Mouse (Mus musculus): ENCODE measurements around the gene Cyren. TPM values are rescaled to one million over a fixed set of nuclear protein-coding genes. Genes with fewer than 3 reads are reported as not detected.

Cyren gene
- polyA plus RNA-seq, 1 experiment from 2014 or later: 15.1 TPM

DNA sequence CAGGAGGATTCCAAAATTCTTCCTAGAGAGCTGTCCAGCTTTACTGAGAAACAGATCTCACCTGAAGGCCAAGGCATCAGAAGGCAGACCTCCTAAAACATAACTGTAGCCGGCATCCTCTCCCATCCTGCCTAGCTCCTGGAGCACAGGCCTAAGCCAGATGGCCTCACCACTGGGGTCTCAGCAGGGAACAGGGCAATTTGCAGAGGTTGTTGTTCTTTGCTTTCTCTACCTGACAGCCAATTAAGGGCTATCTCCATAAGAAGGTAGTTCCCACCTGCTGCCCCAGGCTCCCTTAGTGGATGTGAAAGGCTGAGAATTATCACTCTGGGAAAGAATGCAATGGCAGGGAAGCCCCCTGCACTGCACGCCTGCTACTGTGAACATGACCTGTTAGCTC is 23.1 kb upstream of the Cyren start:
- no peak for DNase-seq (ENCODE audit: low spot score)

DNA sequence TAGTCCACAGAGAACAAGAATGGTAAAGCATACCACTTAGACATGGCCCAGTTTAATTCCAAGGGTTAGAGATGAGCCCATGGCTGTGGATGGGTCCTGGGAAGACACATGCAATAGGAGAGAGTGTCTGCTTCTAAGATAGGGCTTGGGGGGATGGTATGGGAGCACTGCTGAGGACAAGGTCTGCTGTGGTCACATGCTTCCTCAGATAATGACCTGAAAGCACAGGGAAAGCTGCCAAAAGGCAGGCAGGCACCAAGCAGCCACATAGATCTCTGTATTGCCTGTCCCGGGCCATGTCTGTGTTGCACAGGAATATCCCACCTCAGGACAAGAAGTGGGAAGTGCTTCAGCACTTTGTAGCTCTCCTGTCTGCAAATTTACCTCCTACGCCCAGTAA is 21.3 kb upstream of the Cyren start:
- DNase-seq (ENCODE audit: low spot score): no peak

DNA sequence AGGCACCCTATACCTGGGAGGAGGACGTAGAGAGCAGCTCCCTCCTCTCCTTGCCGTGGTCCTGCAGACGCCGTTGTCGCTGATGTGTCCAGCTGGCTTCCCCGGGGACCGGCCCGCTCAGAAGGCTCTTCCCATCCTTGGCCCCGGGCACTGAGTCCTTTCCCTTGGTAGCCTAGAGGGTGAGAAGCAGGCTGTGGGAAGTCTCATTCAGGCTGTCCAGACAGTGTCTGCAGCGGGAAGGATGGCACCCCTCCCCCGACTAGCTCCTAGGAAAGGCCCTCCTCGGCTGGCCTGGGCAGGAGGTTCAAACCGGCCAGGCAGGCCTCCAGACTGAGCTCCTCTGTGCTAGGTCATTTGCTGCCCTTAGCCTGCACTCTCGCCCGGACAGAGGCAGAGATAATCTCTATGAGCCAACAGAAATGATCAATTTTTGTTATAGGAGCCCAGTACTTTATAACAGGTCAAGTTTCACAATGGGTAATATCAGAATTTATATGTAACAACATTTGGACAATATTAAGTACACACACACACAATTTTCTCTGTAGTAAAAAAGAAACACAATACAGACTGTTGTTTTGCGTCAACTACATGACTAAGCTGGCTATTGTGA is 18.4 kb upstream of the Cyren start:
- DNase-seq (ENCODE audit: low spot score): no peak

DNA sequence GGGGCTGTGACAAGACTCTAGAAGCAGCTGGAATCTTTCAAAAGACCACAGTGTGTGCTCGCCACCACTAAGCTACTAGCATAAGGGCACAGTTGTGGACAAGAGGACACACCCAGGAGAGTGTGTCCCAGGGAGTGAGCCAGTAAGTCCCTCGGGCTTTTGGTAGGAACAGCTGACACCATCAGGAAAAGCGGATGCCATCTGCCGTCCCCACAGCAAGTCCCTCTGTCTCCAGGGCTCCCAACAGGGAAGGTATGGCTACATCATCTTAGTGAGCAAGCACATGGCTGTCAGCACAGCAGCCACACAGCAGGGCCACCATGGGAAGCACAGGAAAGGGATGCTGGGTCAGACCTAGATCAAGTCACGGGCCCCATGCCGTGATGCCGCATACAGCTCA is 17.7 kb upstream of the Cyren start:
- no peak for DNase-seq (ENCODE audit: low spot score)

DNA sequence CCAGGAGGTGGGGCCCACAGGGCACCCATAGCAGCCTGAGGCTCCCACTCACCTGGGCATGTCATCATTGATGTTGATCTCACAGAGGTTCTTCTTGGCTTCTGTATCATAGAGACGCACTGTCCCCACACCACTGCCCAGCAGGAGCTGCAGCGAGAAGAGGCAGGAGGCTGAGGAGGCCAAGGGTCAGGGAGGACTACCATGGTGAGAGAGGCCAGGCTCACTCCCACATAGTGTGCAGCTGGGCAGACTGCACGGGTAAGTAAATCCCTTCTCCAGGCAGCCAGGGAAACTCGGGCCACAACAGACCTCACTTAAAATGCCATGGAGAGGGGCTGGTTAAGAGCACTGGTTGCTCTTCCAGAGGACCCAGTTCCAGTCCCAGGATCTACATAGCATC is 11.3 kb upstream of the Cyren start:
- no peak for DNase-seq (ENCODE audit: low spot score)

DNA sequence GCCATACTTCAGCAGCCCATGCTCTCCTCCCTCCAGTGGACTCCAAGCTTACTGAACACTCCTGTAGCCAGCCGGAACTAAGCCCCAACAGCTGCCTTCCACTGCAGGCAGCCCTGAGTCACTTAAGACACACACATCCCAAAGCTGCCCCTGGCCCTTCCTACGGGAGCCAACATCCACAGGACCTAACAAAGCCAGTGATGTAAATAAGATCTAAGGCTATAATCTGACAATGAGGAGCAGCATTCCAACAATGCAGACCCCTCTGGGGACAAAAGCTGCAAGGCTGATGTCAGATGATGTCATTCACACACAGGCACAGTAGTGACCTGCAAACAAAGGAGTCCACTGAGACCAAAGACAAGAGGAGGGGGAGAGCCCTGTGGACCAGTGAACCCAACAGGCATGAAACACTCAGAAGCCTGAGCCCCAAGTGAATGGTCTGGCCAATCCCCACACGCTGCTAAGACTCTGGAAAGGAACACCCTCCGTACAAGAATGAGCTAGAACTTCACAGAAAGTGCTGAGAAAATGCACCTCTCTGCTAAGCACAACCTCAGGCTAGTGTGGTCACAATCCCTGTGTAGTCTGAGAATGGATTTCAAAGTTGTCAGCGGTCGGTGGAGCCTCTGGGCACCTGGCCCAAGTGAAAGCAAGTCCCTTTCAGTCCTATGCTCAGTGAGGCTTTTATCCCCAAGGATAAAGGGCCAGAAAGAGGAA is 9.4 kb upstream of the Cyren start:
- no peak for DNase-seq (ENCODE audit: low spot score)

DNA sequence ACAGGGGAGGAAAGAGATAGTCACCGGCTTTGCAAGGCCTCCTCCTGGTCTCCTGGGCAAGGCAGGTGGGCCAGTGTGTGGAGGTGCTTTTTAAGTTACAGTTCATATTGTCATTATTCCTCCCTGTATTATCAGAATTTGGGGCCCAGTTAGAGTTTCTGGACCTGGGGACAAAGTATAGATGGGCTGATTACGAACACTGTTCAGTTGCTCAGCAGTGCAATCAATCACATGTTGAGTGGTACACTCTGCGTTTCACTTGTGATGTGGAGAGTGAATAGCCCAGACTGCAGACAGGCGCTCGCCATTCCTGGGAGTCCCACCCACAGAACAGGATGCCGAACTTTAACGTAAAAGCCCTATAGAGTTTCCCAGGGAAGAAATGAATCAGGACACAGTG is 6.9 kb upstream of the Cyren start:
- no peak for DNase-seq (ENCODE audit: low spot score)

DNA sequence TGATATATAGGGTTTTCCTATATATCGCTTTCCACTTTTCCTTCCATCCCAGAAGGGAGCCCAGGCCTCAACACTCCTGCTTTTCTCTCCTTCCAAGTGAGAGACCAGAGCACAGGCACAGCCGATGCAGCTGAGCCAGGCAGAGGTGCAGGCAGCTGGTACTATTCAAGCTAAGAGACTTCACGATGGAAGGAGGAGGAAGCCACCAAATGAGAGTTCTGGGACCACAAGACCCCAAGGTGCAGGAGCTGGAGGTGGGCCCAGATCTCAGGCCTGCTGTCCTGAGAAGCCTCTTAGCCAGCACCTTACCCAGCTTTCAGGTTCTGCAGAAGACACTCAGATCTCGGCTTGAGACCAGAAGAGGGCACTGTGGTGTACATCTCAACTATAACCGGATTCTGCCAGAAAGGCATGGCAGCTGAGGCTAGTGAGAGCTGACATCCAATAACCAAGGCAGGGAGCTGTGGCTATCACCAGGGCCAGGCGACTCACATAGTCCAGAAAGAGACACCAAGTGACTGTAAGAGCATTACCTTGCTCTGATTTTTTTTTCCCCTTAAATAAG is 2.1 kb upstream of the Cyren start:
- peak; percentile 65 for DNase-seq (ENCODE audit: low spot score)

DNA sequence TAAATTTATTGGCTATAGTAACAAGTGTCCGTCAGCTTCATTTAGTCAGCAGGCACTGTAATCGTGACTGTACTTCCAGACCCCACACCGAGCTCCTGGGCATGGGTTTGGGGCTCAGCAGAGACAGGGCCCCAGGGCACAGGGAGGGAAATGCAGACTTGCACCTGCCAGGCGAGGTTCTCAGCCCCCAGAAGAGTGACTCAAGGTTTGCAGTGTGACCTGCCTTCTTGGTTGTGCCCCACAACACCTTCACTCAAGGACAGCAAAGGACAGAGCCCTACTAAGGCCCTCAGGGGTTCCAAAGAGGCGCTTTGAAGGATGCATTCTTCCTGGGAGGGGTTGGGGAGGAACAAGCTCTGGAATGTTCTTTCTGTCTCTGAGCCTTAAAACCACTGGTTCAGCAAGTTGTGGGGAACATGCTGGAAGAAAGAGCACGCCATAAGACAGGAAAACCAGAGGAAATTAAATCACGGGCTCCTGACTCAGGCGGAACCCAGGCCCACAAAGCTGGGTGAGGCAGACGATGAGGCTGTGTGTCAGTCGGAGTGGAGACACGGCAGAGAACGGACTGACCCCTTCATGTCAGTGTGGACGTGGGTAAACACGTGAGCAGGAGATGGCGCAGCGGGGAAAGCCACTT is 1.4 kb upstream of the Cyren start:
- DNase-seq (ENCODE audit: low spot score): no peak

DNA sequence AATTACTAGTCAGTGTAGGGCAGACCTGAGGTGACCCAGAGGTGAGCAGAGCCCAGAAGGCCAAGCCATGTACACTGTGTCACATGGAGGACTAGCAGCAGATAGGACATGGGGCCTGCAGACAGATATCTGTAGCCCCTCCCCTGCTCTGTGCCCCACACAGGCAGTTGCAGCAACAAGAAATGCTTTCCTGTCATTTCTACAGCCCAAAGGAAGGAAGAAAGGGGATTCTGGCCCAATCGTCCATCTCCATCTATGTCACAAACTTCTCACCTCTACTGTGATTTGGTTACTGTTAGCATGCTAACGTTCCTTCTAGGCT is 1.1 kb downstream of the Cyren start:
- DNase-seq (ENCODE audit: low spot score): peak; percentile 21

DNA sequence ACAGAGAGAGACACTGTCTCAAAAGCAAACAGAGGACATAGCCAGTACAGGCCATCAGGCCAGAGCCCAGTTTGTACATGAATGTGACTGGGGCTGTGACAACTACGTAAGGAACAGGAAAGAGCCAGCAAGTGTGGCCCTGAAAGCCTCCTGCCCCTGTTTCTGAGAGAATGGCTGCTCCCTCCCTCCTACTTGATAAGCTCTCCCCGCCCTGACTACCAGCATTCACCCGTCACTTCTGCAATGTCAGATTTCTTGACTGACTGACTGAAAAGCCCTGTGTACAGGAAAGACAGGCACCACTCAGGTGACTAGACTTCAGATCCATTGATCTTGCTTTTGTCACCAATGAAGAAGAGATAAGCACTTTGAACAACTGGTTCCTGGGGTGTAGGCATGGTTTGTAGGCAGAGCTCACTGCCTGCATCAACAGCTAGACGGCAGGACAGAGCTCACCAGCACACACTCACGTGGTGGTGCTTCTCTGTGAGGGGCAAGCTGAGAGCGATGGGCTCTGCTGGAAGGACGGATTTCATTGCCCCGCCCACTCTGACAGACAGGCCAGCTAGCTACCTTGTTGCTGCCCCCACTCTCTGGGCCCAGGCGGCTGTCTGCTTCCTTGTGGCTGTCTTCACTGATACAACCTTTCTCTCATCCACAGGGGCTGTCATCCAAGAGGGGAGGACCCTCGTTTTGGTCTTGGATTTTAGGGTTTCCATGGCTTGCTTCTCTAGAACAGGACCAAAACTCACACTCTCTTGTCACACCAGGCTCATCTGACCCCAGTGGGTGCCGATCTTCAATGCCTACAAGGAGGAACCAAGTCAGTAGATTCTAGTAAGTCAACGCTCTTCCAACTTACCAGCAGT is 1.7 kb downstream of the Cyren start:
- peak; percentile 39 for DNase-seq (ENCODE audit: low spot score)

DNA sequence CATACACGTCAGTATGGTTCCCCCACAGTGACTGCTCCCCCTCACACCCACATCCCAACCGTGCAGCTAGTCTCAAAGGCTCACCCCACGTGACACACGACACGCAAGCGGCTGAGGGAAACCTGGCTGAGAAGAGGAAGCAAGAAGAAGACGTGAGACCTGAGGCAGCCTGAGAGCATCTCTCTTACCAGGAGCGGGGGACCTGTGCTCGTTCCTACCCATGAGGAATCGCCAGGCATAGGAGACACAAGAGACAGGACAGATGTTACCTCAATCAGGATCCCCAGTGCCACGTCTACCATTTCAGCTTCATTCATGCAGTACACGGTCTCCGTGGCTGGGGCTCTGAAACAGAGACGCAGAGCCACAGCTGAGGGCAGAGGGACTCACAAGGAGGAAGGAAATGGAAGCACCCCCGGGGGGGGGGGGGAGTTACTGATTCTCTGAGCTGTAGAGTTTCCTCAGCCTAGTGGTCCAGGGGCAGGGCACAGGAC is 2.5 kb downstream of the Cyren start:
- peak; percentile 89 for DNase-seq (ENCODE audit: low spot score)

DNA sequence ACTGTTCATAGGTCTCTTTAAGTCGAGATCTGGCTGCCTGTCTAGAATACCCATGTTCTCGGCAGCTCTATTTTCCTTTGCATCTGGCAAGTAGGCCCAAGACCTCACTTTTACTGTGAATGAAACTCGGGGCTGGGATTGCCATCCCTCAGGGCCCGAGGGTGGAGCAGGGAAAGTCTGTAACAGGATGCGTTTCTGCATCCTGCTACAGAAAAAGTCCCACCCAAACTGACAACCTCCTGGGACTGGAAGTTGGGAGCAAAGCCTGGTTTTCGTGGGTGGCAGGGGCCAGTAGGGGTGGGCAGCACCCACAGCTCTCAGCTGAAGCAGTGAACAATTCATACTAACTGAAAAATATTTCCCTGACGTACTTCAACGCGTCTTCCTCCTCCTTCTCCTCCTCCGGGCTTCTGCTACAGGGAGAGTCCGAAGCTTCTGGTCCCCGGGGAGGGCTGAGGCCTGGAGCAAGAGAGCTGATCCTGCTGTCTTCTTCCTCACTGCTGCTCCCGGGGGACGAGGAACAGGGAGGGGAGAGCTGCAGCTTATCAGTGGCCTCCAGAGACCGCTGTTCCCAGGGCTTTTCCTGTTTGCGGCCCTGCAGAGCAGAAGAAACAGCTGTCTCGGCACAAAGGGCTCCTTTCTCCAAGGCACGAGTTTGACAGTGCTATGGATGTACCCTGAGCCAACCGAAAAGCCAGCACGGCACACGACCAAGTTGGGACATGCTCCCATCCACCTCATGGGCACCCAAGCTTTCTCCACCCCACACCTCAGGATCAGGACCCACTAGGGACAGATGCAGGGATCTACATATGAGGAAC is 3.5 kb downstream of the Cyren start:
- peak; percentile 29 for DNase-seq (ENCODE audit: low spot score)

DNA sequence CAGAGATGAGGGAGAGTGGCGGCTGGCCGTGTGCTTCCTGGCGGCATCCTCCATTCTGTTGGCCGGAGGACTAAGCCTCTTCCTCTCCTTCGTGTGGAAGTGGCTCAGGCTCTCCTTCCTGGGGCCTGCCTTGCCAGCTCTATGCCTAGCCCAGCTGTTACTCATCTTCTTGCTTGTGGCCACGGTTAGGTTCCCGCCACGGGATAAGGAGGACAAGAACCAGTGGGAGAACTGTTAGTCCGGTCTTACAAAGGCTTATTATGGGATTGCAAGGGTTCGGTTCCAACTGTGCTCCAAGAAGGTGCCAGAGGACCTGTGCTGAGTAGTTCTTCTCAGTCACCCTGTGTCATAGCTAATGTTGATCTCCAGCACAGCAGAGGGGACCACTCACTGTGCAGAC is 5.0 kb downstream of the Cyren start:
- no peak for DNase-seq (ENCODE audit: low spot score)

DNA sequence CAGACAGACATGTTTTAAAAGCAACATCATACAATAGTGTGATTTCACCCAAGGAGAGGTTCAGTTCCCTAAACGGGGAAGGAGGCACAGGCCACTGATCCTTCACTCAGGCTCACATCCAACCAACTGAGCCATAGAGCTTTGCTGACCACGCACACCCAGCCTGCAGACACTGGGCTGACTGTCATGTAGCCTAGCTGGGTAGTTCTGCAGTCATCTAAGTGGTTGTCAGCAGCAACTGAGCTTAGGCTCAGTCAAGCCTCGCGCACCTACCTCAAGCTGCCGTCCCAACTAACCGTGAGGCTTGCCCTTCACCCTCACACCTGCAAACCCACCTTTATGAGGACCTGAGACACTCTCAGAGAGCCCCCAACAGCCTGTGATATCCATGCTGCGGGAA is 5.9 kb downstream of the Cyren start:
- no peak for DNase-seq (ENCODE audit: low spot score)

DNA sequence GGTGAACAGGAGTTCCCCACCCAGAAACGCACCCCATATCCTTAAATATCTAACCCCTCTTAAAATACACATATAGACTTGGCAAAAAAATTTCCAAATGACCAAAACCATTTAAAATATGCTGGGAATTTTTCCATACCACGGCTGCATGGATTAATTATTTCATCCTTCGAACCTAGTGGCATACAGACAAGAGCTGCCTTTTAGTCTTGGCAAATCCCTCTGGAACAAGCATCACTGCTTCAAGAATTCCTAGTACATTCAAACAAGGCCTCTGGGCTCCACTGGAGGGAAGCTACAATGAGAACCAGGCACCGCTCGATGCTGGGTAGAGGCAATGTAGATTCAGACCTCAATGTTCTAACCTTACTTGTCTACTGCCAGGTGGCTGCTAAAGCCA is 7.1 kb downstream of the Cyren start:
- DNase-seq (ENCODE audit: low spot score): no peak

DNA sequence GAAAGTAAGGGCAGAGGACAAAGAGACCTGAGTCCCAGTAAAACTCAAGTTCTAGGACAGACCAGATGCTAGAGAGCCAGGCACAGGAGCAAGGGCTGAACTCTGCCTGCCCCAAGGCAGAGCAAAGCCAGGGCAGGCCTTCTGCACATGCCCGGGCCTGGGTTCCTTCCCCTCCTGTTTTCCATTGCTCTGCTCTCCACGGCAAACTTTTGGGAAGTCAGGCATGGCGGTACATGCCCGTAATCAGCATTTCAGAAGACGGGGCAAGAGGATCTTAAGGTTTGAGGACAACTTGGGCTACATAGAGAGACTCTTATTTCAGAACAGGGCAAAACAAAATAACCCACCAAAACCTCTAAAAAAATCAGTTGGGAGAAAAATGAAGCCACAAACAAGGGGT is 7.7 kb downstream of the Cyren start:
- no peak for DNase-seq (ENCODE audit: low spot score)

DNA sequence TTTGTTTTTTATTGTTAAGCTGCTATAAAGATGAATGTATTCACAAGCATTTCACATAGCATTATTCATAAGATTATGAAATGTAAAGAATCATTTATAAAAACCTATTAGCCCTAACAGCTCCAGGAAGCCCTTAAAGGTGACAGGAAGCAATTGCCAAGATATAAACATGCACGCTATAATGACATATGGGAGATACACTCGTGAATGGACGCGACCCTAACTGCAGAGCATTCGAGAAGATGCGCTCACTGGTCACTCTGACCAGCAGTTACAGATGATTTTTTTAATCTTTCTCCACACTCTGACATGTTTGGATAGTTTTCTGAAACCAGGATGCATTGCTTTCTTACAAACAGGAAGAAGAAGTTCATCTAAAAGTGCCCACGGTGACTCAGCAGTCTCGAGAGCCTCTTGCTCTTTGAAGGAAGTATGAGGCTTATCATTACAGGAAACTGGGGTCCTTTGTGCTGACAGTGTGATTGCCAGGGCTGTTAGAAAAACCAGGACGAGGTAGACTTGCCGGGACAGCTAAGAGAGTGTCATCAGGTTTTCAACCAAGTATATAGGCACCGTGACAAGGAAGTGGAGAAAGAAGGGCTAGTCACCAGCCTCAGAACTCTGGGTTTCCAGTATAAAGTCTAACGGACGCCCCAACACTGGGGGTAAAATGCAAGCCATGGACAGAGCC is 8.5 kb downstream of the Cyren start:
- peak; percentile 86 for DNase-seq (ENCODE audit: low spot score)

DNA sequence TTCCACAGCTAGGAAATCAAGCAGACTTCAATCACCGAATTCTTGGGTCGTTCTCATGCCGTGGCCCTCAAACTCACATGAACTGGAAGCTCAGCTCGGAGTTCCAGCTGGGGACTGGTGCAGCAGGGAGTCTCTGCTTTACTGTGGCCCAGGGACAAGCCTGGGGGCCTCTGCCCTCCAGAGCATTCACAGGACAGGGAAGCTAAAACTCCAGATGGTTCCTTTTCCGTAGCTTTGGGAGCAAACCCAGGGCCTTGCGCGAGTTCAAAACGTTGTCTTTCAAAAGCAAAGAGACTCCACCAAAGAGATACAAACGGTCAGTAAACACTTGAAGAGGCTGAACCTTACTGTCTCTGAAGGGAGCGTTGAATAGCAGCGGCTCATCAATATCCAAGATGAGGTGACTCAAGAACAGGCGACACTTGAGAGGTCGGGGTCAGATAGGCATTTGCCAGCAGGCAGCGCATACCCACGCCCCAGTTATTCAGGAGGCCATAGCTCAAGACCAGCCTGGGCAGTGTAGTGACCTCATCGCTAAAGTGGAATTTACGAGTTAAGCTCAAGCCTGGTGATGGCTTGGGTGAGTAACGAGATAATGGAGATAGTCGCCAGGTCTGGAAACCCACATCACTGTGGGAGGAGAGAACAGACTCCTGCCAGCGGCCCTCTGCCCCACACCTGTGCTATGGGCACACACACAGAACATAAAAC is 9.2 kb downstream of the Cyren start:
- DNase-seq (ENCODE audit: low spot score): no peak

DNA sequence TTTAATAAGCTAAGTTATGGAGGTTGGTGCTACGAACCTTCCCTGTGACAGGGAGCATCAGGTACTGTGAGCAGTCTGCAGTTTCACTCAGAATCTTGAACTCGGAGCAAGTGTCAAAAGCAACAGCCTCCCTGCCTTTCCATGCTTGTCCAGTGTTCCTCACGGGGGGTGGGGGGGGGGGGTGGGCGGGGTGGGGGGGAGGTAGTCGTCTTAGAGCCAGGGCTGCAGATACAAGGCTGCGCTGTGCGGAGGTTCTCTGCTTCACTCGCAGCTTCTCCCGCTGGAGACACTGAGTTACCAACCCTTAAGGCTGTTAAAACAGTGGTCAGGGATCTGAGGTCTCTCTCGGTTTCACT is 9.9 kb downstream of the Cyren start:
- no peak for DNase-seq (ENCODE audit: low spot score)

Measured in thymus, postnatal 0 days (tissue).